ENCODE assay signal across 24 mouse cellular contexts in genomic region chr2:70053803-70054202, GRCm38 (mm10). TPM values are rescaled to one million over a fixed set of nuclear protein-coding genes. Genes with fewer than 3 reads are reported as not detected.
A peak's percentile ranks its signal among the peaks of the same experiment; 100 is the strongest.
DNase-seq lines count a peak whose midpoint lies in the region; ATAC-seq and TF ChIP-seq lines count a peak whose summit lies in the region.
"Had no signal": no experiment of that assay in that cellular context is flagged by ENCODE, and none has a peak within 500 bp of the region (broad histone marks: within the 10 kb centered on the region; RNA-seq: fewer than 3 reads in every experiment).

No protein-coding gene starts in this region.

- H3K4me1 ChIP-seq in hindbrain, embryonic 12.5 days = peaks cover 6% of the 10 kb centered on the region; the same call in 1 of the 2 replicates
- peaks cover 5% of the 10 kb centered on the region; the same call in 1 of the 2 replicates for H3K4me1 ChIP-seq in hindbrain, postnatal 0 days (ENCODE audit: insufficient read depth, low read length)
- peaks cover 9% of the 10 kb centered on the region; the same call in 1 of the 2 replicates for H3K4me1 ChIP-seq in neural tube, embryonic 13.5 days (replicated peaks)
- H3K4me1 ChIP-seq in forebrain, embryonic 16.5 days (replicated peaks; ENCODE audit: control insufficient read depth, insufficient read depth, low read length) = peaks cover 10% of the 10 kb centered on the region
- peaks cover 5% of the 10 kb centered on the region for H3K4me1 ChIP-seq in neural tube, embryonic 15.5 days
- H3K4me1 ChIP-seq: embryonic facial prominence, embryonic 10.5 days; heart, embryonic 12.5 days; limb, embryonic 13.5 days; liver, embryonic 13.5 days had no signal

- no peaks in the 10 kb centered on the region for H3K36me3 ChIP-seq in hindbrain, embryonic 12.5 days
- H3K36me3 ChIP-seq in hindbrain, postnatal 0 days (ENCODE audit: insufficient read depth, low read length) = no peaks in the 10 kb centered on the region
- no peaks in the 10 kb centered on the region for H3K36me3 ChIP-seq in neural tube, embryonic 13.5 days
- no peaks in the 10 kb centered on the region for H3K36me3 ChIP-seq in forebrain, embryonic 16.5 days (ENCODE audit: control insufficient read depth, insufficient read depth)
- H3K36me3 ChIP-seq in neural tube, embryonic 15.5 days = no peaks in the 10 kb centered on the region
- H3K36me3 ChIP-seq: embryonic facial prominence, embryonic 10.5 days; heart, embryonic 12.5 days; limb, embryonic 13.5 days; liver, embryonic 13.5 days had no signal

- WGBS in hindbrain, embryonic 12.5 days = 70% methylated on average over 9 of the region's 9 CpGs
- 51% methylated on average over 9 of the region's 9 CpGs for WGBS in hindbrain, postnatal 0 days
- 54% methylated on average over 9 of the region's 9 CpGs for WGBS in neural tube, embryonic 13.5 days
- 20% methylated on average over 9 of the region's 9 CpGs for WGBS in forebrain, embryonic 16.5 days
- 38% methylated on average over 9 of the region's 9 CpGs for WGBS in neural tube, embryonic 15.5 days

- DNase-seq in hindbrain, postnatal 0 days (ENCODE audit: low spot score) = no peak
- DNase-seq in neural tube, embryonic 10.5 days (ENCODE audit: extremely low spot score, low spot score) = no peak
- no peak for DNase-seq in cerebellum, postnatal 10 days
- no peak for DNase-seq in adrenal gland, postnatal 10 days
- DNase-seq: adrenal gland, postnatal 36 days; cerebellum, adult 11 months; cerebellum, adult 9-11 months; gastrocnemius, postnatal 14 days; heart, adult 18-20 months; heart, postnatal 10 days; kidney, adult 18-20 months; kidney, postnatal 4 days; layer of hippocampus, adult 9-11 months; liver, embryonic 13.5 days; lung, adult 2 months; right cerebral cortex, adult 18-20 months; thymus, postnatal 14 days had no signal

- no peak for ATAC-seq in hindbrain, embryonic 12.5 days (ENCODE audit: low FRiP score)
- ATAC-seq in hindbrain, postnatal 0 days = no peak
- ATAC-seq in neural tube, embryonic 13.5 days (ENCODE audit: low read depth) = no peak; the same call in 1 of the 2 replicates
- peak; percentile 43; the same call in 1 of the 2 replicates for ATAC-seq in forebrain, embryonic 16.5 days
- no peak for ATAC-seq in neural tube, embryonic 15.5 days (ENCODE audit: low FRiP score)

- H3K27me3 ChIP-seq in hindbrain, embryonic 12.5 days = no peaks in the 10 kb centered on the region
- no peaks in the 10 kb centered on the region for H3K27me3 ChIP-seq in hindbrain, postnatal 0 days (ENCODE audit: insufficient read depth, low read length)
- H3K27me3 ChIP-seq in neural tube, embryonic 13.5 days = no peaks in the 10 kb centered on the region
- H3K27me3 ChIP-seq in forebrain, embryonic 16.5 days (replicated peaks; ENCODE audit: control insufficient read depth, insufficient read depth, low read length) = no peaks in the 10 kb centered on the region
- H3K27me3 ChIP-seq in neural tube, embryonic 15.5 days (replicated peaks) = no peaks in the 10 kb centered on the region
- H3K27me3 ChIP-seq: limb, embryonic 13.5 days; liver, embryonic 13.5 days had no signal

- H3K27ac ChIP-seq in hindbrain, embryonic 12.5 days = 0 out of 2 replicates have a peak overlapping the region, but pooled peaks have one; percentile 18
- H3K27ac ChIP-seq in hindbrain, postnatal 0 days = no peak overlapping the region
- H3K27ac ChIP-seq in neural tube, embryonic 13.5 days (replicated peaks) = peak overlapping the region; percentile 54
- H3K27ac ChIP-seq in forebrain, embryonic 16.5 days (ENCODE audit: low read length) = no peak overlapping the region; the same call in 1 of the 2 replicates
- H3K27ac ChIP-seq in neural tube, embryonic 15.5 days (replicated peaks) = peak overlapping the region; percentile 24; the same call in 1 of the 2 replicates
- H3K27ac ChIP-seq: embryonic facial prominence, embryonic 10.5 days; limb, embryonic 13.5 days; liver, embryonic 13.5 days had no signal

- H3K4me2 ChIP-seq in hindbrain, embryonic 12.5 days (replicated peaks) = no peak overlapping the region
- no peak overlapping the region for H3K4me2 ChIP-seq in hindbrain, postnatal 0 days (ENCODE audit: low read depth, low read length)
- no peak overlapping the region for H3K4me2 ChIP-seq in neural tube, embryonic 13.5 days
- H3K4me2 ChIP-seq in forebrain, embryonic 16.5 days (ENCODE audit: low read length) = no peak overlapping the region
- no peak overlapping the region for H3K4me2 ChIP-seq in neural tube, embryonic 15.5 days
- H3K4me2 ChIP-seq: heart, embryonic 12.5 days; limb, embryonic 13.5 days; liver, embryonic 13.5 days had no signal

- TF ChIP-seq CTCF in hindbrain, postnatal 0 days (IDR thresholded peaks at IDR 0.05; ENCODE audit: low read depth) = no peak

- H3K4me3 ChIP-seq in hindbrain, embryonic 12.5 days = no peak overlapping the region
- H3K4me3 ChIP-seq in hindbrain, postnatal 0 days (ENCODE audit: low read length) = no peak overlapping the region
- H3K4me3 ChIP-seq in neural tube, embryonic 13.5 days = no peak overlapping the region
- no peak overlapping the region for H3K4me3 ChIP-seq in forebrain, embryonic 16.5 days (replicated peaks; ENCODE audit: low read length)
- H3K4me3 ChIP-seq in neural tube, embryonic 15.5 days (replicated peaks) = no peak overlapping the region
- H3K4me3 ChIP-seq: embryonic facial prominence, embryonic 10.5 days; heart, embryonic 12.5 days; limb, embryonic 13.5 days; liver, embryonic 13.5 days had no signal

- H3K9ac ChIP-seq in hindbrain, embryonic 12.5 days = no peak overlapping the region
- H3K9ac ChIP-seq in hindbrain, postnatal 0 days (replicated peaks; ENCODE audit: low read length) = no peak overlapping the region
- H3K9ac ChIP-seq in neural tube, embryonic 13.5 days = no peak overlapping the region
- no peak overlapping the region for H3K9ac ChIP-seq in forebrain, embryonic 16.5 days (replicated peaks; ENCODE audit: low read depth, low read length)
- H3K9ac ChIP-seq in neural tube, embryonic 15.5 days (replicated peaks) = no peak overlapping the region
- H3K9ac ChIP-seq: heart, embryonic 12.5 days; limb, embryonic 13.5 days; liver, embryonic 13.5 days had no signal

- no peaks in the 10 kb centered on the region for H3K9me3 ChIP-seq in hindbrain, embryonic 12.5 days (replicated peaks)
- no peaks in the 10 kb centered on the region for H3K9me3 ChIP-seq in hindbrain, postnatal 0 days (ENCODE audit: low read length)
- H3K9me3 ChIP-seq in neural tube, embryonic 13.5 days = no peaks in the 10 kb centered on the region
- no peaks in the 10 kb centered on the region for H3K9me3 ChIP-seq in forebrain, embryonic 16.5 days (ENCODE audit: control insufficient read depth, low read length)
- no peaks in the 10 kb centered on the region for H3K9me3 ChIP-seq in neural tube, embryonic 15.5 days (replicated peaks)
- H3K9me3 ChIP-seq: embryonic facial prominence, embryonic 10.5 days; heart, embryonic 12.5 days; limb, embryonic 13.5 days; liver, embryonic 13.5 days had no signal

RNA-seq across cellular contexts. Expression of gene Myo3b, which starts 14.9 kb away (rescaled TPM):
- 0.05 and 0.12 TPM in 2 replicates for polyA plus RNA-seq in hindbrain, embryonic 12.5 days (2016; fragmentation: Nextera tagmentation; extraction: Ambion mirVana)
- 0.47 and 0.97 TPM in 2 replicates for total RNA-seq in hindbrain, postnatal 0 days (2014; rRNA removed)
- 0.09 and 0.16 TPM in 2 replicates for polyA plus RNA-seq in hindbrain, postnatal 0 days (2015; fragmentation: Nextera tagmentation; extraction: Ambion mirVana)
- 0.04 and 0.10 TPM in 2 replicates for polyA plus RNA-seq in neural tube, embryonic 13.5 days (2015; fragmentation: Nextera tagmentation; extraction: Ambion mirVana)
- 0.20 and 0.34 TPM in 2 replicates for polyA plus RNA-seq in forebrain, embryonic 16.5 days (2015; fragmentation: Nextera tagmentation; extraction: Ambion mirVana)
- polyA plus RNA-seq in neural tube, embryonic 15.5 days (2015; fragmentation: Nextera tagmentation; extraction: Ambion mirVana) = 0.19 and 0.22 TPM in 2 replicates
- total RNA-seq in adrenal gland, postnatal 10 days (2021) = not detected
- total RNA-seq: adrenal gland, postnatal 36 days; gastrocnemius, postnatal 14 days had no signal
- polyA plus RNA-seq: limb, embryonic 13.5 days; liver, embryonic 13.5 days had no signal

Comparison
In these comparisons a context has a peak if more than half of its experiments do, and no peak if none do; other contexts are left out.
1. H3K27ac ChIP-seq: peak in hindbrain, embryonic 12.5 days (single experiment), neural tube, embryonic 13.5 days (single experiment) and neural tube, embryonic 15.5 days (single experiment); none in hindbrain, postnatal 0 days (single experiment) and forebrain, embryonic 16.5 days (single experiment).